Mouse (Mus musculus) hindbrain, embryonic 11.5 days (tissue): Measurements from ENCODE around the gene Aurka. TPM values are rescaled to one million over a fixed set of nuclear protein-coding genes. Genes with fewer than 3 reads are reported as not detected.

Experiments used
- ATAC-seq: fragments of 200-750 bp; cut with Nextera tagmentation; 2 replicates; pipeline ENCODE4 v1.8.0; 2017; ENCODE audit warnings: mild to moderate bottlenecking, moderate TSS enrichment, moderate library complexity; ENCODE audit not compliant: low FRiP score
- DNase-seq: peaks from one replicate; pipeline ENCODE4 v3.0.0-alpha.2; 2015; ENCODE audit warnings: low spot score
- H3K27ac ChIP-seq: fragments of 300-500 bp; sonication (generic); 2 replicates; pipeline ENCODE4 v1.5.1; 2014; ENCODE audit warnings: mild to moderate bottlenecking, low read depth, low read length
- H3K27me3 ChIP-seq: fragments of 300-500 bp; sonication (generic); 2 replicates; pipeline ENCODE4 v1.6.1; 2014; ENCODE audit warnings: mild to moderate bottlenecking, low read length, moderate library complexity, mixed read lengths; ENCODE audit not compliant: control insufficient read depth, insufficient read depth
- H3K36me3 ChIP-seq: fragments of 300-500 bp; sonication (generic); 2 replicates; pipeline ENCODE4 v1.6.1; 2014; ENCODE audit warnings: mild to moderate bottlenecking, low read length, moderate library complexity, mixed read lengths; ENCODE audit not compliant: control insufficient read depth, insufficient read depth
- H3K4me1 ChIP-seq: fragments of 300-500 bp; sonication (generic); replicated peaks from 2 replicates; pipeline ENCODE4 v1.6.1; 2014; ENCODE audit warnings: low read length, mixed read lengths; ENCODE audit not compliant: control insufficient read depth, insufficient read depth
- H3K4me2 ChIP-seq: fragments of 300-500 bp; sonication (generic); replicated peaks from 2 replicates; pipeline ENCODE4 v1.6.1; 2014; ENCODE audit warnings: mild to moderate bottlenecking, low read depth, low read length
- H3K4me3 ChIP-seq: fragments of 300-500 bp; sonication (generic); 2 replicates; pipeline ENCODE4 v1.5.1; 2014; ENCODE audit warnings: low read depth, low read length
- H3K9ac ChIP-seq: fragments of 300-500 bp; sonication (generic); 2 replicates; pipeline ENCODE4 v1.6.1; 2014; ENCODE audit warnings: low read depth, low read length
- H3K9me3 ChIP-seq: fragments of 300-500 bp; sonication (generic); 2 replicates; pipeline ENCODE4 v1.6.1; 2016; ENCODE audit warnings: low read length; ENCODE audit not compliant: control insufficient read depth
- WGBS: fragments of 180-500 bp; shearing (Covaris S2); extraction: QIAGEN DNeasy Blood & Tissue Kit; methylation state at CpG from one replicate; pipeline ENCODE4 v1.1.7; 2014; 5-methylcytosine and 5-hydroxymethylcytosine counted together
- polyA plus RNA-seq: library from polyadenylated mRNA; unstranded; fragments of >200 nt; fragmentation: Nextera tagmentation; extraction: Ambion mirVana; gene quantifications from 2 replicates; pipeline ENCODE4 v1.2.1, GENCODE M21; 2014

Gene Aurka
- polyA plus RNA-seq, 1 experiment from 2014 or later = 142 TPM

GRCm38 (mm10) chr2:172329179-172329578, 41.2 kb downstream of the Aurka start:
- no peaks in the 10 kb centered on the region; the same call in 1 of the 2 replicates for H3K27me3 ChIP-seq
- H3K4me1 ChIP-seq = no peaks in the 10 kb centered on the region
- no peaks in the 10 kb centered on the region for H3K36me3 ChIP-seq
- H3K27ac ChIP-seq = no peak overlapping the region
- 7% methylated on average over 13 of the region's 13 CpGs for WGBS
- DNase-seq (peak; percentile 86), ATAC-seq (no peak)
- H3K4me3 ChIP-seq = no peak overlapping the region
- H3K9me3 ChIP-seq = no peaks in the 10 kb centered on the region
- H3K9ac ChIP-seq = no peak overlapping the region
- H3K4me2 ChIP-seq = no peak overlapping the region

- H3K4me2 ChIP-seq = no peak overlapping the region
- no peak overlapping the region for H3K27ac ChIP-seq
- H3K4me1 ChIP-seq = no peaks in the 10 kb centered on the region
- no peak for DNase-seq
- no peaks in the 10 kb centered on the region; the same call in 1 of the 2 replicates for H3K27me3 ChIP-seq
- ATAC-seq = no peak; the same call in 1 of the 2 replicates
- no peak overlapping the region for H3K9ac ChIP-seq
- WGBS = 55% methylated on average over 8 of the region's 8 CpGs
- H3K36me3 ChIP-seq = no peaks in the 10 kb centered on the region
- H3K4me3 ChIP-seq = no peak overlapping the region
- no peaks in the 10 kb centered on the region for H3K9me3 ChIP-seq
Observed at GRCm38 (mm10) chr2:172328248-172328647, 42.1 kb downstream of the Aurka start.

DNA sequence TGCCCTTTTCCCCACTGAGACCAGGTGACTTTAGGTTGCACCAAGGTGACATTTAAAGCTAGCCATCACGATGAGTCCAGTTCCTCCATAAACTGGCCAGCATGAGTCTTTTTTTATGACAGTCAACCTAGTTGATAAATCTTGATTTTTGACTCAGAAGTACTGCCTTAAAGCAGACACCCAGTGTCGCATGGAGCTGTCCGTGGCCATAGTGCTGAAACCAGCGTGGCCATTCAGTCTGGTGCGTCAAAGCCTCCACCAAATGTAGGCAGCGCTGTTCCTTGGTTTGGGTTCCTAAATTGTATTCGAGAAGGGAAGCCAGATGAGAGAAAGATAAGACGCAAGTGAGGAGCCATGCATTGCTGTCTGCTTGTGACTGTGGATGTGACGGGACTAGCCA, 49.5 kb downstream of the Aurka start:
- no peak overlapping the region for H3K9ac ChIP-seq
- no peak overlapping the region for H3K4me3 ChIP-seq
- H3K4me1 ChIP-seq = no peaks in the 10 kb centered on the region
- no peak for ATAC-seq
- no peaks in the 10 kb centered on the region for H3K9me3 ChIP-seq
- H3K36me3 ChIP-seq = no peaks in the 10 kb centered on the region
- DNase-seq = peak; percentile 79
- H3K4me2 ChIP-seq = no peak overlapping the region
- WGBS = 21% methylated on average over 9 of the region's 9 CpGs
- no peaks in the 10 kb centered on the region for H3K27me3 ChIP-seq
- no peak overlapping the region for H3K27ac ChIP-seq

DNA sequence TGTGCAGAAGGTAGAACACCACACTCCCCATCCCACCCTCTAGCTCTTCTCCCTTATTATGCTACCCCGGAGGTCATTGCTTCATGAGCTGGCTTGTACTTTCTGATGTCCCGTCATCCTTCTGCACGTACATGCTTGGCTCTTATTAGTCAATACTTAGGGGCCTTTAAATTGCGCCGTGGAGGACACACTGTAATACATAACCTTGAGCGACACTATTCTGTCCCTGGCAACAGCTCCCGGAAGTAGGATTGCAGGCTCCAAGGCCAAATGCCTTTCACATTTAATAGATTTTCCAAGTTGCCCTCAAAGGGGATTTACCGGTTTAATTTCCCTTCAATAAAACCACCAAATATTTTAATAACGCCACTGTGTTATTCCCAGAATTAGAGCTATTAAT, 58.6 kb downstream of the Aurka start:
- ATAC-seq (no peak), DNase-seq (no peak)
- Histone ChIP-seq H3K27ac (no peak overlapping the region), H3K4me1 (no peaks in the 10 kb centered on the region), H3K4me3 (no peak overlapping the region), H3K9ac (no peak overlapping the region), H3K4me2 (no peak overlapping the region), H3K36me3 (no peaks in the 10 kb centered on the region), H3K27me3 (no peaks in the 10 kb centered on the region), H3K9me3 (no peaks in the 10 kb centered on the region)
- 92% methylated on average over 9 of the region's 9 CpGs for WGBS

DNA sequence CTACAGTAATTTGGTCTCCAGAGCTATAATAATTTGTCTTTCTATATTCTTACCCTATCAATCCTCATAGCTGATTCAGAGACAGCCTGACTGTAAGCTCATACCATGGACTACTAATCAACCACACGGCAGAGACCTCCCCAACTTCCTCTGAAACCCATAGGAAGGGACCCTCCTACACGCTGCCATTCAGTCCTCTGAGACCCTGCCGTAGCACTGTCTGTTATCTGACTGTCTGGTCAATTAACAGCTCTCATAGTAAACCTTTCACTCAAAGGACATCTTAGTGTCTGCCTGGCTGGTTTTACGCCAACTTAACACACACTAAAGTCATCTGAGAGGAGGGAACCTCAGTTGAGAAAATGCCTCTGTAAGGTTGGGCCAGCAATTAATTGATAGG, 63.8 kb downstream of the Aurka start:
- Histone ChIP-seq H3K4me3 (no peak overlapping the region), H3K27ac (no peak overlapping the region), H3K4me2 (no peak overlapping the region), H3K36me3 (no peaks in the 10 kb centered on the region), H3K27me3 (no peaks in the 10 kb centered on the region), H3K9ac (no peak overlapping the region), H3K4me1 (no peaks in the 10 kb centered on the region), H3K9me3 (no peaks in the 10 kb centered on the region)
- WGBS = 82% methylated on average over 4 of the region's 4 CpGs
- DNase-seq (no peak), ATAC-seq (no peak)

Other genes with a start within 250 kb of the Aurka start
- not detected in 2 replicates for gene Mc3r, start 122.0 kb downstream of the Aurka start, polyA plus RNA-seq
- 27.6 TPM in 2 replicates for gene Fam210b, start 25.0 kb downstream of the Aurka start, polyA plus RNA-seq
- 44.7 and 44.9 TPM in 2 replicates for gene Cstf1, start 146 bp upstream of the Aurka start, polyA plus RNA-seq
- 0.12 and 0.40 TPM in 2 replicates for gene Cass4, start 23.3 kb upstream of the Aurka start, polyA plus RNA-seq
- 95.5 and 102 TPM in 2 replicates for gene Rtf2, start 70.0 kb upstream of the Aurka start, polyA plus RNA-seq
- 0.56 and 0.97 TPM in 2 replicates for gene Gcnt7, start 88.1 kb upstream of the Aurka start, polyA plus RNA-seq
- gene Fam209, start 102.0 kb upstream of the Aurka start, polyA plus RNA-seq = 0.31 TPM in 1 of 2 replicates, not detected in the other
- gene Tfap2c, start 179.1 kb upstream of the Aurka start, polyA plus RNA-seq = 2.5 and 2.8 TPM in 2 replicates